Mouse (Mus musculus) lung, adult 18-20 months (tissue): Measurements from ENCODE around the gene Olfr1312.
"Not testable (repeated sequence)": the region's sequence is repeated elsewhere in the genome, so short reads cannot be mapped to it uniquely, and the experiment has no call there.

Experiments used
- DNase-seq, 2 experiments: peaks; one replicate each; pipeline ENCODE4 v3.0.0; 2022; ENCODE audit warnings: mixed read lengths in 2 of 2

Olfr1312 gene

DNA sequence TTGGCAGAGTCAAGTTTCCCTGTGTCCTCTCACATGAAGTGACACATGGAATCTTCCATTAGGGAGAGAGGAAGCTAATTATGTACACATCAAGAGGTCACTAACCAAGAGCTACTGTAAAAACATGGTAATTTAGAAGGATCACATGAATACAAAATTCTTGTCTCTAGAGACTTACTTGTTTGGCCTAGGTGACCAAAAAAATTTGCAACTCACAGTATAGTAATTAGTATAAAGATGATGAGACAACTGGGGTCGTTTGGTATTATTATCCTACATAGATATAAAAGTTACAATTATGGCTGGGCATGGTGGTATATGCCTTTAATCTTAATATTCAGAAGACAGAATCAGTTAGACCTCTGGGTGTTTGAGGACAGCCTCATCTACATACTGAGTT lies at the start of gene Olfr1312:
TSS of gene Olfr1312 (minus strand) at position 101 of the 400 bp plus-strand sequence.
- DNase-seq = no peak

GRCm38 (mm10) chr2:112096681-112097080 lies 46.6 kb upstream of the Olfr1312 start, which contains the start of gene Olfr1314:
Gene Olfr1314, minus strand, starts transcription at chr2:112096781.
- no peak for DNase-seq

GRCm38 (mm10) chr2:112077743-112078142 lies 27.7 kb upstream of the Olfr1312 start, which contains the start of gene Olfr1313:
Gene Olfr1313, minus strand, starts transcription at chr2:112077843.
- no peak for DNase-seq

DNA sequence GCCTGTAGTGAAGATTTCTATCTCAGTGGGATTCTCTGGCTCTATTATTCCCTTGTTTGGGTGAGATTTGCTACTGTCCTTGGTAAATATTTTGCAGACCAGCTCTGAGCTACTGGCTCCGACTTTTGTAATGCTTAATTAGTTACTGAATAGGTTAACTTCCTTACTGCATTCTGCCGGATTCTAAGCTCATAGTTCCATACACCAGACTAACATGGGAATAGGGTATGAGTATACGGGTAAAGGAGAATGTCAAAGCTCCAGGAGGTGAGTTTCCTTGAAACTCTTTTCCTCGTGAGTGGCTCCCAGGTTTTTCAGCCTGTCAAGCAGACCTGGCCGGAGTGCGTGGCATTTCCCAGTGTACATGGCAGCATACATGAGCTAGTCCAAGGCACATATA lies 23.1 kb downstream of the Olfr1312 start:
- not testable (repeated sequence) for DNase-seq

DNA sequence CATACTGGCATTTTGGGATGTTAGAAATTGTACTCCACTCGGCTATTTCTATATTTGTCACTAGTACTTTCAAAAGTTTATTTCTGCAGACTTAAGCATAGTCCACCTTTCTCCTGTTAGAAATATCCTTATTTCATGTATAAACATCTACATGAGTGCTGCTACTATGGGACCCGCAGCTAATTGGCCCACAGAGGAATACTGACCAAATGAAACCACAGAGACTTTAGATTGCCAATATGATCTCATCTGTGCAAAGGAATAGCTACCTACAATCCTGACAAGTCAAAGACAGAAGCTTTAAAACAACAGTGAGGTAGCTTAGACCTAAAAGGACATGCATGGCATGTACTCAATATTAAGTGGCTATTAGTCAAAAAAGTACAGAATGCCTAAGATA lies 25.7 kb downstream of the Olfr1312 start, which contains the start of gene Olfr1311:
TSS of gene Olfr1311 (minus strand) at position 101 of the 400 bp plus-strand sequence.
- DNase-seq = no peak

- DNase-seq = no peak
Observed at GRCm38 (mm10) chr2:112014900-112015299, 35.1 kb downstream of the Olfr1312 start.

DNA sequence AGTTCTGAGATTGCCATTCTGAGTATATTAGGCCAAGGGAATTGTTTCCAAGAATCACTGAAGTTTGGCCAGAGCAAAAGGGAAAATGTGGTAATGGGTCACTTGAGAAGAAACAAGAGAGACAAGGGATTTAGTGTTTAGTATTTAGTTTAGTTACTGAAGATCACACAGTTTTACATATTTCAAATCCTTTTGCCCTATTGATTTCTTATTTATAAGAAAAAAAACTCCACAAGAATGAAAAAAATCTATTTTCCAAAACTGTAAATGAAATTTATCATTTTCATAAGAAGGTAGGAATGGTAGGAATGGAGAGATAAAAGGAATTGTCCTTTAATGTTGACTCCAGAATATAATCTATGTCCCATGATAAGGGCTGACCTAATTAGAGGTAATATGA lies 37.4 kb downstream of the Olfr1312 start, which contains the start of gene Olfr1310:
TSS of gene Olfr1310 (minus strand) at position 101 of the 400 bp plus-strand sequence.
- DNase-seq = no peak

GRCm38 (mm10) chr2:111990181-111990580 lies 59.9 kb downstream of the Olfr1312 start, which contains the start of gene Olfr1309:
Gene Olfr1309, minus strand, starts transcription at chr2:111990281.
- DNase-seq = no peak
